Mouse (Mus musculus): ENCODE measurements around the gene Mrpl24. TPM values are rescaled to one million over a fixed set of nuclear protein-coding genes. Genes with fewer than 3 reads are reported as not detected.

Mrpl24 gene
- total and polyA plus RNA-seq, 3 experiments = 123 to 176 (median 166) TPM

DNA sequence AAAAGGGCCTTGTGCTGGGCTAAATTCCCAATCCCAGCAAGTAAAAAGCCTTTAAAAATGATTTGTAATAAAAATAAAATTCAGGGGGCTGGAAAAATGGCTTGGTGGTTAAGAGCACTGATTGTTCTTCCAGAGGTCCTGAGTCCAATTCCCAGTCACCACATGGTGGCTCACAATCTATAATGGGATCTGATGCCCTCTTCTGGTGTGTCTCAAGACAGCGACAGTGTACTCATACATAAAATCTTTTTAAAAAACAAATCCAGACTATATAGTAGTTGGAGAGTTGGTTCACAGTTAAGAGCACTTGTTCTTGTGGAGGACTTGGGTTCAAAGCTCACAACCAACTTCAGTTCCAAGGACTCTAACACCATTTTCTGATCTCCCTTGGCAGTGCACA is 2.3 kb upstream of the Mrpl24 start:
- Histone ChIP-seq H3K9me3 (replicated peaks; ENCODE audit: low read length) (no peaks in the 10 kb centered on the region), H3K4me1 (ENCODE audit: control insufficient read depth in 1 of 2, insufficient read depth in 2 of 2) (peaks cover 0 to 20% of the 10 kb centered on the region in 2 experiments; a peak in 2 of 4 replicates), H3K27me3 (replicated peaks) (no peaks in the 10 kb centered on the region), H3K27ac (ENCODE audit: insufficient read depth, low read depth) (no peak overlapping the region), H3K79me2 (replicated peaks; ENCODE audit: control insufficient read depth, extremely low read depth, insufficient read depth, poor library complexity, severe bottlenecking) (peaks cover 27% of the 10 kb centered on the region), H3K4me2 (ENCODE audit: insufficient read depth, low read depth, poor library complexity, severe bottlenecking) (no peak overlapping the region), H3K4me3 (replicated peaks in 1 of 3; ENCODE audit: low read depth in 2 of 3, low read length in 2 of 3, poor library complexity in 1 of 3) (no peak overlapping the region), H3K36me3 (replicated peaks in 1 of 2; ENCODE audit: control insufficient read depth in 1 of 2, insufficient read depth in 1 of 2, low read length in 1 of 2) (peaks cover 33 to 66% of the 10 kb centered on the region in 2 experiments), H3K9ac (ENCODE audit: insufficient read depth, low read depth) (no peak overlapping the region)
- dilution Hi-C loops (cut with MboI; ENCODE audit: extremely low pct_ligation_motif_present, extremely low pct_unique_long_range_greater_than_20kb, low sequenced_read_pairs) = no loop called here
- TF ChIP-seq SIN3A (IDR thresholded peaks at IDR 0.05; ENCODE audit: low read length) (no peak), ZMIZ1 (IDR thresholded peaks at IDR 0.05; ENCODE audit: low read depth, low read length) (no peak), ETS1 (conservative IDR thresholded peaks at IDR 0.05; ENCODE audit: low read depth, low read length) (no peak), CTCF (conservative IDR thresholded peaks at IDR 0.05 in 1 of 2, IDR thresholded peaks at IDR 0.05 in 1 of 2; ENCODE audit: low read depth in 2 of 2, low read length in 2 of 2) (peak in 1 of 2 experiments; percentile 45; a peak in 2 of 4 replicates), MAZ (IDR thresholded peaks at IDR 0.05; ENCODE audit: low read depth, low read length) (no peak), TBP (conservative IDR thresholded peaks at IDR 0.05; ENCODE audit: low read depth, low read length) (no peak)
- in situ Hi-C loops (cut with MboI; ENCODE audit: low pct_ligation_motif_present, low pct_unique_long_range_greater_than_20kb, low sequenced_read_pairs) = no loop called here
- no peak for DNase-seq (ENCODE audit: extremely low read depth)

DNA sequence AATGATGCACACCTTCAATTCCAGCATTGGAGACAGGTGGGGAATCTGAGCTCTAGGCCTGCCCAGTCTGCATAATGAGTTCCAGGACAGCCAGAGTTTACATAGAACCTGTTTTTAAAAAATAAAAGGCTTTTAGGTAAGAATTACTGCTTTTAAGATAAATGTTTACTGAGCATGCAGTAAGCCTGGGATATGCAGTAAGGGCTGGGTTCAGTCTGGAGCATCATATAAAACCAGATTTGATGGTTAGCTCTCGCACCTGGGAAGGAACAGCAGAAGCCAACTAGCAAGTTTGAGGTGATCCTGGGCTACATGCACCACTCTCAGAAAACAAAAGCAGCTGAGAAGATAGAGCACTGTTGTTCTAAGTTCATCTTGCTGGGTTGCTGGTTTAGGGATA is 755 bp upstream of the Mrpl24 start:
- Histone ChIP-seq H3K4me3 (replicated peaks in 1 of 3; ENCODE audit: low read depth in 2 of 3, low read length in 2 of 3, poor library complexity in 1 of 3) (no peak overlapping the region), H3K9me3 (replicated peaks; ENCODE audit: low read length) (no peaks in the 10 kb centered on the region), H3K9ac (ENCODE audit: insufficient read depth, low read depth) (peak overlapping the region; percentile 19; the same call in 1 of the 2 replicates), H3K4me1 (ENCODE audit: control insufficient read depth in 1 of 2, insufficient read depth in 2 of 2) (peaks cover 0 to 19% of the 10 kb centered on the region in 2 experiments; a peak in 1 of 4 replicates), H3K4me2 (ENCODE audit: insufficient read depth, low read depth, poor library complexity, severe bottlenecking) (peak overlapping the region; percentile 13; the same call in 1 of the 2 replicates), H3K36me3 (replicated peaks in 1 of 2; ENCODE audit: control insufficient read depth in 1 of 2, insufficient read depth in 1 of 2, low read length in 1 of 2) (peaks cover 40 to 66% of the 10 kb centered on the region in 2 experiments), H3K27ac (ENCODE audit: insufficient read depth, low read depth) (no peak overlapping the region), H3K27me3 (replicated peaks) (no peaks in the 10 kb centered on the region), H3K79me2 (replicated peaks; ENCODE audit: control insufficient read depth, extremely low read depth, insufficient read depth, poor library complexity, severe bottlenecking) (peaks cover 16% of the 10 kb centered on the region)
- TF ChIP-seq USF1 (IDR thresholded peaks at IDR 0.05; ENCODE audit: low read depth, low read length) = no peak
- no peak for TF ChIP-seq TCF12 (IDR thresholded peaks at IDR 0.05; ENCODE audit: low read depth, low read length)
- TF ChIP-seq E2F4 (IDR thresholded peaks at IDR 0.05; ENCODE audit: insufficient replicate concordance, low read depth, low read length) = no peak
- TF ChIP-seq SMC3 (IDR thresholded peaks at IDR 0.05; ENCODE audit: low read depth, low read length) = no peak
- in situ Hi-C loops (cut with MboI; ENCODE audit: low pct_ligation_motif_present, low pct_unique_long_range_greater_than_20kb, low sequenced_read_pairs) (no loop called here), dilution Hi-C loops (cut with MboI; ENCODE audit: extremely low pct_ligation_motif_present, extremely low pct_unique_long_range_greater_than_20kb, low sequenced_read_pairs) (no loop called here)
- DNase-seq (ENCODE audit: extremely low read depth) = no peak

DNA sequence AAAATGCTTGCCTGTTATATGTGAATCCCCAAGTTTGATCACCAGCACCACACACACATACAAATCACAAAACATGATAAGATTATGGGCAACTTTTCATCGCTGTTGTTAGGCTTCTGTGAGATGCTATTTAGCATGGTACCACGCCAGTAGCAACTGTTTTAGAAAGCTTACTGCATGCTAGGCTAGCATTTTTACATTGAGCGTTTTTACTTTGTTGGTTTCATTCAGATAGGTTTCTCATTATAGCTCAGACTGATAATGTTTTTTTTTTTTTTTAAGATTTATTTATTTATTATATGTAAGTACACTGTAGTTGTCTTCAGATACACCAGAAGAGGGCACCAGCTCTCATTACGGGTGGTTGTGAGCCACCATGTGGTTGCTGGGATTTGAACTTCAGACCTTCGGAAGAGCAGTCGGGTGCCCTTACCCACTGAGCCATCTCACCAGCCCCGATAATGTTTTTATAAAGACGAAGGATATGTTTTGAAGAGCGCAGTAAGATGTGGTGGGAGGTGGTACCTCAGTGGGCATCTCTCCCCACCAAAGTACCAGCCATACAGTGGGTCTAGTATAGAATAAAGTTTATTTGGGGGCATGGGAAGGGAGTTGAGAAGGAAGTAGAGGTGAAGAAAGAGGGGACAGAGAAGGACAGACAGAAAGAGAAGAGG is 1.1 kb downstream of the Mrpl24 start:
- in situ Hi-C loops (cut with MboI; ENCODE audit: low pct_ligation_motif_present, low pct_unique_long_range_greater_than_20kb, low sequenced_read_pairs) (no loop called here), dilution Hi-C loops (cut with MboI; ENCODE audit: extremely low pct_ligation_motif_present, extremely low pct_unique_long_range_greater_than_20kb, low sequenced_read_pairs) (no loop called here)
- TF ChIP-seq NRF1 (IDR thresholded peaks at IDR 0.05; ENCODE audit: low read depth, low read length) (no peak), SIN3A (IDR thresholded peaks at IDR 0.05; ENCODE audit: low read length) (peak; percentile 49; the same call in 1 of the 2 replicates), MYC (IDR thresholded peaks at IDR 0.05; ENCODE audit: low read depth, low read length) (peak; percentile 64; the same call in 1 of the 2 replicates), IRF4 (IDR thresholded peaks at IDR 0.05; ENCODE audit: low read depth, low read length) (no peak), POLR2A (IDR thresholded peaks at IDR 0.05; ENCODE audit: low read depth, low read length) (no peak), BHLHE40 (IDR thresholded peaks at IDR 0.05; ENCODE audit: low read depth, low read length) (no peak), RCOR1 (conservative IDR thresholded peaks at IDR 0.05; ENCODE audit: low read depth, low read length) (no peak), TBP (conservative IDR thresholded peaks at IDR 0.05; ENCODE audit: low read depth, low read length) (0 out of 2 replicates have a peak, but pooled peaks have one; percentile 60), CTCF (conservative IDR thresholded peaks at IDR 0.05 in 1 of 2, IDR thresholded peaks at IDR 0.05 in 1 of 2; ENCODE audit: low read depth in 2 of 2, low read length in 2 of 2) (peak in 1 of 2 experiments; percentile 55; a peak in 2 of 4 replicates), ZNF384 (IDR thresholded peaks at IDR 0.05; ENCODE audit: low read depth, low read length) (peak; percentile 77), CHD1 (IDR thresholded peaks at IDR 0.05; ENCODE audit: low read depth, low read length) (no peak)
- 0 out of 2 replicates have a peak overlapping the region, but pooled peaks have one; percentile 13 for H3K27ac ChIP-seq (ENCODE audit: insufficient read depth, low read depth)
- peaks cover 0 to 19% of the 10 kb centered on the region in 2 experiments; a peak in 1 of 4 replicates for H3K4me1 ChIP-seq (ENCODE audit: control insufficient read depth in 1 of 2, insufficient read depth in 2 of 2)
- peak overlapping the region; percentile 70 to 83 (median 81) for H3K4me3 ChIP-seq (replicated peaks in 1 of 3; ENCODE audit: low read depth in 2 of 3, low read length in 2 of 3, poor library complexity in 1 of 3)
- H3K36me3 ChIP-seq (replicated peaks in 1 of 2; ENCODE audit: control insufficient read depth in 1 of 2, insufficient read depth in 1 of 2, low read length in 1 of 2) = peaks cover 39 to 66% of the 10 kb centered on the region in 2 experiments
- H3K9me3 ChIP-seq (replicated peaks; ENCODE audit: low read length) = no peaks in the 10 kb centered on the region
- H3K9ac ChIP-seq (ENCODE audit: insufficient read depth, low read depth) = peak overlapping the region; percentile 87
- no peaks in the 10 kb centered on the region for H3K27me3 ChIP-seq (replicated peaks)
- no peak for DNase-seq (ENCODE audit: extremely low read depth)
- H3K4me2 ChIP-seq (ENCODE audit: insufficient read depth, low read depth, poor library complexity, severe bottlenecking) = peak overlapping the region; percentile 90
- peaks cover 16% of the 10 kb centered on the region for H3K79me2 ChIP-seq (replicated peaks; ENCODE audit: control insufficient read depth, extremely low read depth, insufficient read depth, poor library complexity, severe bottlenecking)
